Mouse (Mus musculus) mature B cell (primary cell): ENCODE measurements around the gene Aloxe3.
"Not testable (repeated sequence)": the region's sequence is repeated elsewhere in the genome, so short reads cannot be mapped to it uniquely, and the experiment has no call there.

Experiments used
- in situ Hi-C: fragments of 300-500 bp; cut with MboI; formaldehyde crosslinking; loops from 2 replicates; pipeline ENCODE4 v1.14.3; 2019

Gene Aloxe3

GRCm38 (mm10) chr11:69125852-69125918 is at the start of gene Aloxe3:
TSS of gene Aloxe3 (plus strand) at chr11:69125896.
- in situ Hi-C loops: loop anchor here (10.0 kb wide), 1 partner anchor 221 kb away; the partner anchor contains the start of gene Rpl26

DNA sequence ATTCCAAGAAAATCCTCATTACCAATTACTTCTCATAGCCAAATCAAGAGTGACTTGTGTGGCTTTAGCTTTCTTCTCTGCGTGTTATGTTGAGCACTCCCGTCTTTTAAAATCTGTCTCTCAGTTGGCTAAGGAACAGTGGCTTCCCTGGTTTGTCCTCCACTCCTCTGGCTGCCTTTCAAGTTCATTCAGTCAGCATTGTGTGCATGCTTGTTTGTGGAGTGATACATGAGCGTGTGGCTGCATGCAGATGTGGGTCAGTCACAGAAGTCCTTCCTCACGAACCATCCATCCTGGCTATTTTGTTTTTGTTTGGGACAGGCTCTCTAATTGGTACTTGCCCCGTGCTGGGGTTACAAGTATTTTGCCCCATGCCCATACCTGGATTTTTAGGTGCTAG is 49.1 kb upstream of the Aloxe3 start:
- in situ Hi-C loops: no loop called here

GRCm38 (mm10) chr11:69077316-69077715 is 48.4 kb upstream of the Aloxe3 start:
- in situ Hi-C loops: no loop called here

DNA sequence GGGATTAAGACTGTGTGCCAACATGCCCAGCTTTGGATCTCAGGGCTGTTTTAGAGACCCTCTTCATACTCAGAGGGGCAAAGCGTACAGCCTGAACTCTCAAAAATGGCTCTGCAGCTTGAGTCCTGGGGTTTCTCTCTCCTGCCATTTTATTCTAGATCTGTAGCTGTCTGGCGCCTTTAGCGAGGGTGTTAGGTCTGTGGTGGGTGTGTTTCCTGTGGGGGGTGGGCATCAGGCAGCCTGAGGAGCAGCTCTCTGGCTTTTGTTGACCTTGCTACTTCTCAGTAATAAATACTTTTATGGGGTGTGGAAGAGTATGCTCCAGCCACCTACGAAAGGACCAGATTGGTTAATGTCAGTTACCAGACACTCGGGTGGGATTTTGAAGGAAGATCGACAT is 47.7 kb upstream of the Aloxe3 start:
- in situ Hi-C loops: no loop called here

GRCm38 (mm10) chr11:69078805-69079438 is 46.8 kb upstream of the Aloxe3 start:
- in situ Hi-C loops: no loop called here

- in situ Hi-C loops: no loop called here
Measured at GRCm38 (mm10) chr11:69080102-69080854, 45.4 kb upstream of the Aloxe3 start.

GRCm38 (mm10) chr11:69080855-69081222 is 44.9 kb upstream of the Aloxe3 start:
- in situ Hi-C loops: no loop called here

DNA sequence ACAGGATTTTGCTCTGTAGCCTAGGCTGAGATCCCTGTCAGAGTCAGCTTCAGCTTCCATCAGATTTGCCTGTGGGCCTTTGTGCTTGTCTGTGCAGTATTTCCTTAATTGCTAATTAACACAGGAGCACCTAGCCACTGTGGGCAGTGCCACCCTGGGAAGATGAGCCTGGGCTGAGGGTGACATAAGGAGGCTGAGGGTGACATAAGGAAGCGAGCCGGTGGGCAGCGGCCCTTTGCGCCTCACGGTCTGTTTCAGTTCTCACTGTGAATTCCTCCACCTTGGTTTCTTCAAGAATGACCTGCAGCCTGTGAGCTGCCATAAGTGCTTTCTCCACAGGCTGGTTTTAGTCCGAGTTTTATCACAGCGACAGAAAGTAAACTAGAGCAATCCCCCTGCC is 44.1 kb upstream of the Aloxe3 start:
- in situ Hi-C loops: no loop called here

DNA sequence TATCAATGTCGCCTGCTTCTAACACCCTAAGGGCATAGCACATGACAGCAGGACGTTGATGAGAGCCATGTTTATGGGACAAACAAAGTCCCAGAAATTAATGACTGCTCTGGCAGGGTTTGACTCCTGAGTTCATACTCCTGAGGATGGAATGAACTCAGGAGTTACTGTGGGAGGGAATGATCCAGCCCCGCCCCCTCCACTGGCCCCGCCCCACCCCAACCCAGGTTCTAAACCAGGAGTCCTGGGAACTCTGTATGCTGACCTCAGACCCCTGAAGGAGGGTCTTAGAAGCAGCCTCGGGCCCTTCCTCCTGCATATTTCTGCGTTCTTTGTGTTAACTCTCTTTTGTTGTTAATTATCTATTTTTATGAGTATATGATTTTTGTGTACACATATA is 40.1 kb upstream of the Aloxe3 start:
- in situ Hi-C loops: no loop called here

DNA sequence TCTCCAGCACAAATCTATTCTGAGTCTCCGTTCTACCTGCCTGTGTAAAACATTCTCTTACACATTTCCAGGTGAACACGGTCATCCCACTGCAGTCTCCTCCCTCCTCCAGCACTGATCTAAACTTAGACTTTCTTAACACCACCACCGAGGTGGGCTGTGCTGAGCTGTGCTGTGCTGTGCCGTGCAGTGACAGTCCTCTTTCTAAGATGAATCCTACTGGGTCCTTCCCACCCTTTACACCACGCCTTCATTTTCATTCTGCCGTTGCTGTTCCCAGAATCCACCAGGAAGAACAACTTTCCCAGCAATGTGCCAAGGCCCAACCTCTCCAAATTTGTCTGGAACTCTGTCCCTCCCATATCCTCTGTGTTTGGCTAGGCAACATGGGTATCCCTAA is 39.3 kb upstream of the Aloxe3 start:
- in situ Hi-C loops: no loop called here

- in situ Hi-C loops: no loop called here
Measured at GRCm38 (mm10) chr11:69087082-69087481, 38.6 kb upstream of the Aloxe3 start.

- in situ Hi-C loops: no loop called here
Measured at GRCm38 (mm10) chr11:69087597-69087996, 38.1 kb upstream of the Aloxe3 start.

DNA sequence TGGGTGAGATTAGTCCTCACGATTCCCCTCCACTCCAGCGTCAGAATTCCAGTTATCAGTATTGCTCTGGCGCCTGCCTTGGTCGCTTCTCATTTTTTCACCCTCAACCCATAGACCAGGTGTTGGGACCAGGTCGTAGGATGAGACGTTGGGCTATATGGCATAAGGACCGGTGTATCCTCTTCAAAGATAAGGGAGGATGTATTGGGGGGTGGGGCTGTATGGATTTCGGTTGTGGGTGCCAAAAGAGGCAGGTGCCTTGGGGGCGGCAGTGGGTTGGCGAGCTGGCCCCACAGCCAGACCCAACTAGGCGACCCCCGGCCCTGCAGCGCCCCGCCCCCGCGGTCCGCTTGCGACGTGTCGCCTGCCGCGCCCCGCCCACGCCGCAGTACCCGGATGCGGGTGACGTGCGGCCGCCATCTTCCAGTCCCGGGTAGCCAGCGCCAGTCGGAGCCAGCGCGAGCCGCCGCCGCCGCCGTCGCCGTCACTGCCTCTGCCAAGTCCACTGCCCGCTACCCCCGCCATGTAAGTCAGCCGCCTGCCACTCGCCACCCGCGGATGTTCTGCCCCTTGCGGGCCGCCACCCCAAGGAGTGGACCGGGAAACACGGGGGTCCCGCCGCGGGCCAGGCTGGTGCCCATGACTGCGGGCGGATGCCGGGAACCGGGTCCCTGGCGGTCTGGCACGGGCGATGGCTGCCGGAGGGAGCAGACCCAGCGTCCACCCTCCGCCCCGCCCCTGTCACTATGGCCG is 37.4 kb upstream of the Aloxe3 start, which contains the start of gene Vamp2:
Gene Vamp2, plus strand, starts transcription at position 388 of the 753 bp plus-strand sequence.
- in situ Hi-C loops: no loop called here

DNA sequence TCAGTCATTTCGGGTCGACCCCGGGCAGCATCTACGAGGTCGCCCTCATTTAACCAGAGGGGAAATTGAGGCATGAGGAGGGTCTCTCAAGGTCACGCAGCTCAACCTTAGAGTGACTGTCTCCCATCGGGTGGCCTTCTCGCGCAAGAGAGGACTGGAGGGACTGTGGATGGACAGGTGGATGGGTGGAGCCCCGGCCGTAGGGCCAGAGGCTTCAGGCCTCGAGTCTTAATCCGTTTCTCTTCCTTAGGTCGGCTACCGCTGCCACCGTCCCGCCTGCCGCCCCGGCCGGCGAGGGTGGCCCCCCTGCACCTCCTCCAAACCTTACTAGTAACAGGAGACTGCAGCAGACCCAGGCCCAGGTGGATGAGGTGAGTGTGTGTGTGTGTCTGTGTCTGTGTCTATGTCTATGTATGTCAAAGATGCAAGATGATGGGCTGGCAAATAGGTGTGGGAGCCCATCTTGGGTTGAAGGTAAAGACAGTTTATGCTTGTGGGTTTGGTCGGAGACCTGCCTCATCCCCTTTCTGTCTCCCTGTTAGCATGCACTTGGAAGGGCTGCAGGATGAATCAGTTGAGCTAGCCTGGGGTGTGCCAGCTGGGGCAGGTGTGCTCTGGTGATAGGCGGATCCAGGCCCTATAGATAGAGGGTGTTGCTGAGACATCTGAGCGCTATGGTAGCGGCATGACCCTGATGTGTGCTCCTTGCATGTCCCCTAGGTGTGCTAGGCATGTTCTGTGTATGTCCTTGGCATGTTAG is 36.7 kb upstream of the Aloxe3 start:
- in situ Hi-C loops: no loop called here

- in situ Hi-C loops: no loop called here
Measured at GRCm38 (mm10) chr11:69089616-69090290, 35.9 kb upstream of the Aloxe3 start.

DNA sequence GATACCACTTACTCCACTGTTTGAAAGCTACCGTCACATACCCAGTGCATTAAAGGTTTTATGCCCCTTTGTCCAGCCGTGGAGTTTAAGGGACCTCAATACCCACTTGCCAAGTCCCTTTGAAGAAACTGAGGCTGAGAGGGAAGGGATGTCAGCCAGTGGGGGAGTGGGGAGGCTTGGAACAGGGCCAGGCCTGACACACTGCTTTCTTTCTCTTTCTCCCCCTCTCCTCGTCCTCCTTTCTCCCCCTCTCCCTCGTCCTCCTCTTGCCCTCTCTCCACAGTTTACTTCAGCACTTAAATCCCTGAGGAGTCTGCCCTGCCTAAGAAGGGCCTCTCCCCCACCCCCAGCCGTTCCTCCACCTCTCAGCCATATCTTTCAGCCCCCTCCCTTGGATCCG is 35.3 kb upstream of the Aloxe3 start:
- in situ Hi-C loops: no loop called here

DNA sequence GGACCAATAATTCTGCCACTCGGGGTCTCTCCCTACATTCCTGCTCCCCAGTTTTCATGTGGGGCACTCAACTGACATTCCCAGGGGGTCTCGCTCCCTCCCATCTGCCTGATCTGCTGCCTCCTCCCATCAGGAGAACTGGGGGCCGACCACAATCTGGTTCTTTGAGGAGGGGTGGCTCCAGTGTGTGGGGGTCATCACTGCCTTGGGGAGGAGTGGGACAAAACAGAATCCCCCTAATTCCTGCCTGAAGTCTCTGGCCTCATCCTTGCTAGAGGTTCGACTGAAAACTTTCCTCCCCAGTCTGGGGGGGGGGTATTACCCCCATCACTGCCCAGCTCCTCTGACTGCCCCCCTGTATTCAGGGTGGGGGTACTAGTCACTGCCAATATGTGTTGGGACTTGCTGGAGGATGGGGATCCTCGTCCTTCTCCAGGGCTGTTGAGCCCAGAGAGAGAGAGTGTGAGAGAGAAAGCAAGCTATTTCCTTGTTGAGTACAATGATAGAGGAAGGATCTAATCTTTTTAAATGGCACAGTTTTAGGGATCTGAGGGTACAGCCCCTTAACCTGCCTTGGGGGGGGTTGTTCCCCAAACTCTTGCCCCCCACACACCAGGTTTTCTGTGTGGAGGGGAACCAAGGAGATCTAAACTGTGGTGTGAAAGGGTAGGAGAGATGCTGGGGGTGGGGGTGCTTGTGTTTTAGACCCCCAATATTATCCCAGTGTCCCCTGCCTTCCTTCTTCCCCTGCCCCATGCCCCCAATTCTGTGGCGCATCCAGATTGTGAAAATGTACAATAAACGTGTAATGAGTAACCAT is 33.9 kb upstream of the Aloxe3 start:
- in situ Hi-C loops: no loop called here

DNA sequence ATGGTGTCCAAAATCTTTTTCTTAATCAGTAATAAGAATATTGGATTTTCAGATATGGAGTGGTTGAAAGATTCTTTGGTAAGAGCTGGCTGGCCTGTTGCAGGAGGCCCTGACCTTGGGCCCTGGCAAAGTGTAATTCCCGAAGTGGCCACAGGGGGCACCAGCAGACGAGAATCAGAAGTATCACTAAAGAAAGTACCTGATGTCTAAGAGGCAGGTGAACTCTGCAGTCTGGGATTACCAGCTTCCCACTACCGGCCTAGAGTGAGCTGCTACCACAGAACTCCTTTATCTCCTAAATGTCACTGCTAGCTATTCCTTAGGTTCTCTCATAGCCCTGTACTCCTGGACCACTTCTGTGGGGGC is 33.3 kb upstream of the Aloxe3 start:
- in situ Hi-C loops: no loop called here

- in situ Hi-C loops: no loop called here
Measured at GRCm38 (mm10) chr11:69092871-69093270, 32.8 kb upstream of the Aloxe3 start.

DNA sequence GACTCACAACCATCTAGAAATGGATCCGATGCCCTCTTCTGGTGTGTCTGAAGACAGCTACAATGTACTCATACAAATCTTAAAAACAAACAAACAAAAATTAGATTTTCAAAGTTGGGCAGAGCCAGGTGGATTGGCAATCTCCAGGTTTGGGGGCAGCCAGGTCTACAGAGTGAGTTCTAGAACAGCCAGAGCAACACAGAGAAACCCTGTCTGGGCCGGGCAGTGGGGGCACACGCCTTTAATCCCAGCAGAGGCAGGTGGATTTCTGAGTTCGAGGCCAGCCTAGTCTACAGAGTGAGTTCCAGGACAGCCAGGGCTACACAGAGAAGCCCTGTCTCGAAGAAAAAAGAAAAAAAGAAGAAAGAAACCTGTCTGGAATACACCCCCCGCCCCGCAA is 31.8 kb upstream of the Aloxe3 start:
- in situ Hi-C loops: not testable (repeated sequence)

DNA sequence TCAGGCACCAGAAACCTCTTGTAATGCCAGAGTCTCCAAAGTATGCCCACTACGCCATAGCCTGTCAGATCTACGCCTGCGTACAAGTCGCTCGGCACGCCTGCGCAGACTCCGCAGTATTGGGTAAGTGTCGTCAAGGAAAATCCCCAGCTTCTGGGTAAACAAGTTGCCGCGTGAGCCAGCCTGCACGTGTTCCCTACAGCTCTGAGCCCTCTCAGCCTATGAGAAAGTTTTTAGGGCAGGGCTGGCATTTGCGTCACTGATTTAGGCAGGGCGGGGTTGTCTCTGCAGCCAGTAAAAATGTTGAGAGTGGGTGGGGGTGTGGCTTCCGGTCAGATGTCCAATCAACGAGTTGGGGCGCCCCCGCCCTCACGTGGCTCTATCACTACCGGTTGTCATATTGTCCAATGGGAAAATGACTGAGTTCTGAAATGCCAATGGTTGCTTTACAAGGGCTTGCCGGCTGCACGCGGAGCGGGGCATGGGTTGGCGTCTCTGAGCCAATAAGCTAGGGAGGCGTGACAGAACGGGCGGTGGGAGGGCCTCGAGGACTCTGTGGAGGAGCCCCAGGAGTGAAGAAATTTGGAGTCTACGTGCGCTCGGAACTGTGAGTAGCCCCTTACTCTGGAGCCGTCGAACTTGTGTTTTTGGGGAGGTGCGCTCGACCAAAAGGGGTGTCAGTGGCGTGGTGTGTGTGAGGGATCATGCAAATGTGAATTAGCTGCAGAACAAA is 30.8 kb upstream of the Aloxe3 start, which contains the start of gene Per1:
Gene Per1, plus strand, starts transcription at position 521 of the 733 bp plus-strand sequence.
- in situ Hi-C loops: no loop called here
